Mouse (Mus musculus) R1 (cell line): ENCODE measurements around the gene Cks1brt.
"Not testable (repeated sequence)": the region's sequence is repeated elsewhere in the genome, so short reads cannot be mapped to it uniquely, and the experiment has no call there.

ENCODE experiments used
- DNase-seq: peaks from one replicate; pipeline ENCODE4 v3.0.0-alpha.2; 2018; ENCODE audit warnings: low read depth, low spot score

Gene Cks1brt

GRCm38 (mm10) chr8:85151624-85152023 lies at the start of gene Cks1brt:
TSS of gene Cks1brt (plus strand) at chr8:85151924.
- DNase-seq, result peak; percentile 0

GRCm38 (mm10) chr8:85113241-85113640 lies 38.5 kb upstream of the Cks1brt start:
- DNase-seq, result no peak

- DNase-seq, result peak; percentile 46
Observed at GRCm38 (mm10) chr8:85115501-85115900, 36.2 kb upstream of the Cks1brt start.

GRCm38 (mm10) chr8:85116984-85117383 lies 34.7 kb upstream of the Cks1brt start:
- no peak for DNase-seq

GRCm38 (mm10) chr8:85119052-85119981 lies 32.4 kb upstream of the Cks1brt start:
- DNase-seq, result peak; percentile 95

- DNase-seq, result not testable (repeated sequence)
Observed at GRCm38 (mm10) chr8:85120251-85120650, 31.5 kb upstream of the Cks1brt start.

GRCm38 (mm10) chr8:85122995-85123394 lies 28.7 kb upstream of the Cks1brt start, which contains the start of gene Zfp791:
TSS of gene Zfp791 (minus strand) at chr8:85123095.
- no peak for DNase-seq

- DNase-seq, result no peak
Observed at GRCm38 (mm10) chr8:85123691-85124090, 28.0 kb upstream of the Cks1brt start.

- no peak for DNase-seq
Observed at GRCm38 (mm10) chr8:85132335-85132734, 19.4 kb upstream of the Cks1brt start.

- DNase-seq, result not testable (repeated sequence)
Observed at GRCm38 (mm10) chr8:85135690-85136089, 16.0 kb upstream of the Cks1brt start.

GRCm38 (mm10) chr8:85142516-85142915 lies 9.2 kb upstream of the Cks1brt start:
- DNase-seq, result peak; percentile 0

- peak; percentile 54 for DNase-seq
Observed at GRCm38 (mm10) chr8:85171291-85171690, 19.6 kb downstream of the Cks1brt start.

- DNase-seq, result no peak
Observed at GRCm38 (mm10) chr8:85175892-85176291, 24.2 kb downstream of the Cks1brt start.

GRCm38 (mm10) chr8:85192346-85192745 lies 40.6 kb downstream of the Cks1brt start:
- no peak for DNase-seq

- DNase-seq, result no peak
Observed at GRCm38 (mm10) chr8:85220220-85220619, 68.5 kb downstream of the Cks1brt start.

GRCm38 (mm10) chr8:85220992-85221391 lies 69.3 kb downstream of the Cks1brt start:
- peak; percentile 27 for DNase-seq
